Mouse (Mus musculus) leukemia stem cell, adult 10-12 weeks (primary cell): Measurements from ENCODE around the gene Trip12. TPM values are rescaled to one million over a fixed set of nuclear protein-coding genes. Genes with fewer than 3 reads are reported as not detected.

Experiments
- polyA plus RNA-seq: library from polyadenylated mRNA; stranded (reverse); fragments of >175 nt; gene quantifications from 2 replicates; pipeline ENCODE4 v1.2.3, GENCODE M21; 2012; ENCODE audit warnings: low replicate concordance

Trip12 gene
- 16.5 and 23.5 TPM in 2 replicates for polyA plus RNA-seq

GRCm38 (mm10) chr1:84840018-84840664, at the start of gene Trip12:
Trip12 (minus strand) TSS chr1:84840516.

GRCm38 (mm10) chr1:84839309-84840017, 853 bp downstream of the Trip12 start, which contains the start of gene Fbxo36:
Fbxo36 (plus strand) TSS chr1:84839841.

GRCm38 (mm10) chr1:84695517-84696411, 144.6 kb downstream of the Trip12 start, which contains the start of gene Dner:
Dner (minus strand) TSS chr1:84696221.

Other genes with a start within 250 kb of the Trip12 start
- gene Dner, start 144.3 kb downstream of the Trip12 start, polyA plus RNA-seq: not detected in 2 replicates
- 0.28 and 0.98 TPM in 2 replicates for gene Fbxo36, start 675 bp downstream of the Trip12 start, polyA plus RNA-seq
- gene Slc16a14, start 94.6 kb upstream of the Trip12 start, polyA plus RNA-seq: 0.07 TPM in 1 of 2 replicates, not detected in the other